Comparison of ENCODE assay signal across 9 mouse cellular contexts in genomic region chr5:147293127-147293910, GRCm38 (mm10). TPM values are rescaled to one million over a fixed set of nuclear protein-coding genes. Genes with fewer than 3 reads are reported as not detected.
DNase-seq lines count a peak whose midpoint lies in the region; ATAC-seq and TF ChIP-seq lines count a peak whose summit lies in the region.
"Had no signal": no experiment of that assay in that cellular context is flagged by ENCODE, and none has a peak within 500 bp of the region (broad histone marks: within the 10 kb centered on the region; RNA-seq: fewer than 3 reads in every experiment).

No protein-coding gene starts in this region.

- WGBS in liver, embryonic 14.5 days (ENCODE audit: insufficient replicate concordance), result 12% methylated on average over 18 of the region's 18 CpGs

- ATAC-seq in granulocyte monocyte progenitor cell, adult 5-6 weeks (replicated peaks; ENCODE audit: poor library complexity, severe bottlenecking), result peak; percentile 96
- peak; percentile 58; the same call in 1 of the 2 replicates for ATAC-seq in liver, embryonic 14.5 days (ENCODE audit: insufficient read depth)

- peak; percentile 92 for DNase-seq in R1 (ENCODE audit: low read depth, low spot score)
- peak; percentile 52 to 57 for DNase-seq in cerebellum, postnatal 36 days
- DNase-seq in kidney, adult 8-10 months, result peak; percentile 30 to 62
- peak; percentile 38 to 53 (median 45) for DNase-seq in liver, embryonic 14.5 days (ENCODE audit: low read depth in 3 of 3, low spot score in 3 of 3)
- peak; percentile 16 to 46 for DNase-seq in natural killer cell, adult 2 months (ENCODE audit: low spot score in 2 of 2)
- peak; percentile 73 for DNase-seq in testis, postnatal 14 days (ENCODE audit: low spot score)

- no peaks in the 10 kb centered on the region for H3K27me3 ChIP-seq in C2C12 (ENCODE audit: control insufficient read depth, insufficient read depth, insufficient read length)
- H3K27me3 ChIP-seq in liver, embryonic 14.5 days (ENCODE audit: control insufficient read depth, insufficient read depth, low read length), result peaks cover 11% of the 10 kb centered on the region

- H3K79me3 ChIP-seq in C2C12 (ENCODE audit: low read depth), result no peaks in the 10 kb centered on the region

- no peaks in the 10 kb centered on the region for H3K79me2 ChIP-seq in C2C12 (ENCODE audit: control insufficient read depth, insufficient read depth)

- H3K4me1 ChIP-seq in liver, embryonic 14.5 days (replicated peaks; ENCODE audit: control insufficient read depth in 2 of 2, insufficient read depth in 2 of 2, low read length in 1 of 2), result peaks cover 0 to 6% of the 10 kb centered on the region in 2 experiments; a peak in 1 of 4 replicates

- H3ac ChIP-seq in C2C12 (ENCODE audit: control insufficient read depth, insufficient read length, low read depth), result no peak overlapping the region

- H3K4me3 ChIP-seq in C2C12 (ENCODE audit: insufficient read depth, poor library complexity, severe bottlenecking), result no peak overlapping the region
- H3K4me3 ChIP-seq in liver, embryonic 14.5 days (ENCODE audit: insufficient read depth in 1 of 2, low read depth in 2 of 2, low read length in 2 of 2), result no peak overlapping the region

- H3K36me3 ChIP-seq in C2C12 (ENCODE audit: control insufficient read depth, insufficient read depth), result no peaks in the 10 kb centered on the region
- no peaks in the 10 kb centered on the region for H3K36me3 ChIP-seq in liver, embryonic 14.5 days (replicated peaks; ENCODE audit: control insufficient read depth, insufficient read depth, low read depth)

- no peak overlapping the region for H3K9ac ChIP-seq in liver, embryonic 14.5 days (replicated peaks)

- peak; percentile 95 for TF ChIP-seq CTCF in C2C12 (IDR thresholded peaks at IDR 0.05; ENCODE audit: control insufficient read depth, insufficient read depth, insufficient read length)
- TF ChIP-seq CTCF in liver, embryonic 14.5 days (IDR thresholded peaks at IDR 0.05; ENCODE audit: low read depth), result peak; percentile 96

- no peaks in the 10 kb centered on the region for H3K9me3 ChIP-seq in liver, embryonic 14.5 days (ENCODE audit: control insufficient read depth, low read length)

- no peak overlapping the region for H3K27ac ChIP-seq in liver, embryonic 14.5 days

- H3K4me2 ChIP-seq in liver, embryonic 14.5 days (ENCODE audit: low read depth), result no peak overlapping the region

- no peak for TF ChIP-seq EP300 in liver, embryonic 14.5 days (IDR thresholded peaks at IDR 0.05; ENCODE audit: low read depth)

TF ChIP-seq in C2C12, 6 proteins besides CTCF, POLR2A, EP300 and RAD21:
- TF ChIP-seq USF1 (IDR thresholded peaks at IDR 0.05; ENCODE audit: low read depth) (no peak), FOSL1 (IDR thresholded peaks at IDR 0.05; ENCODE audit: insufficient read depth, low read length, poor library complexity, severe bottlenecking) (no peak), MYOD1 (IDR thresholded peaks at IDR 0.05; ENCODE audit: control insufficient read depth, insufficient read length, low read depth) (peak; percentile 99), CEBPB (IDR thresholded peaks at IDR 0.05; ENCODE audit: low read depth) (no peak), MAX (IDR thresholded peaks at IDR 0.05) (peak; percentile 46)

RNA-seq across cellular contexts. Expression of gene Cdx2, which starts 13.8 kb away (rescaled TPM):
- polyA plus RNA-seq in C2C12 (2012; fragmentation: generic; extraction: Trizol), result not detected
- not detected in 2 replicates for total RNA-seq in granulocyte monocyte progenitor cell, adult 5-6 weeks (2014; fragmentation: Nextera tagmentation)
- total RNA-seq in granulocyte monocyte progenitor cell, adult 5-6 weeks (2017), result not detected in 2 replicates
- 0.09 TPM in 1 of 2 replicates, not detected in the other for polyA plus RNA-seq in liver, embryonic 14.5 days (2012; rRNA removed)
- polyA plus RNA-seq in liver, embryonic 14.5 days (2014; fragmentation: Nextera tagmentation; extraction: Ambion mirVana), result not detected in 2 replicates

RNA-seq across cellular contexts. Expression of gene Pdx1, which starts 23.6 kb away (rescaled TPM):
- not detected for polyA plus RNA-seq in C2C12 (2012; fragmentation: generic; extraction: Trizol)
- total RNA-seq in granulocyte monocyte progenitor cell, adult 5-6 weeks (2014; fragmentation: Nextera tagmentation), result not detected in 2 replicates
- not detected in 2 replicates for total RNA-seq in granulocyte monocyte progenitor cell, adult 5-6 weeks (2017)
- polyA plus RNA-seq in liver, embryonic 14.5 days (2012; rRNA removed), result 0.02 and 0.03 TPM in 2 replicates
- not detected in 2 replicates for polyA plus RNA-seq in liver, embryonic 14.5 days (2014; fragmentation: Nextera tagmentation; extraction: Ambion mirVana)
- polyA plus RNA-seq: gonadal fat pad, adult 2 months had no signal

RNA-seq across cellular contexts. Expression of gene Urad, which starts 28.9 kb away (rescaled TPM):
- polyA plus RNA-seq in C2C12 (2012; fragmentation: generic; extraction: Trizol), result not detected
- total RNA-seq in granulocyte monocyte progenitor cell, adult 5-6 weeks (2014; fragmentation: Nextera tagmentation), result not detected in 2 replicates
- not detected in 2 replicates for total RNA-seq in granulocyte monocyte progenitor cell, adult 5-6 weeks (2017)
- 1.0 and 1.1 TPM in 2 replicates for polyA plus RNA-seq in liver, embryonic 14.5 days (2012; rRNA removed)
- 0.30 and 0.57 TPM in 2 replicates for polyA plus RNA-seq in liver, embryonic 14.5 days (2014; fragmentation: Nextera tagmentation; extraction: Ambion mirVana)
- polyA plus RNA-seq: gonadal fat pad, adult 2 months had no signal

Comparison
In these comparisons a context has a peak if more than half of its experiments do, and no peak if none do; other contexts are left out.
1. DNase-seq: peak in every context shown above with its lines; median percentile 92 in R1; 73 in testis, postnatal 14 days; 54 in cerebellum, postnatal 36 days; 46 in kidney, adult 8-10 months; 45 in liver, embryonic 14.5 days; 31 in natural killer cell, adult 2 months.